Mouse (Mus musculus): ENCODE results near the gene Pigx.

GRCm38 (mm10) chr16:32143766-32144165 is 44.2 kb upstream of the Pigx start:
- no peak for TF ChIP-seq POLR2A (IDR thresholded peaks at IDR 0.05; ENCODE audit: borderline replicate concordance, insufficient read depth, low read length)
- no peak for TF ChIP-seq CTCF (IDR thresholded peaks at IDR 0.05; ENCODE audit: borderline replicate concordance, insufficient read depth, low read depth, low read length)

All from cerebellum, adult 2 months (tissue).